Mouse (Mus musculus): Measurements from ENCODE around the gene Cnot6. TPM values are rescaled to one million over a fixed set of nuclear protein-coding genes. Genes with fewer than 3 reads are reported as not detected.
A peak's percentile ranks its signal among the peaks of the same experiment; 100 is the strongest.

Gene Cnot6
- polyA plus RNA-seq, 2 experiments from 2014 or later: 19.6 to 30.0 TPM

DNA sequence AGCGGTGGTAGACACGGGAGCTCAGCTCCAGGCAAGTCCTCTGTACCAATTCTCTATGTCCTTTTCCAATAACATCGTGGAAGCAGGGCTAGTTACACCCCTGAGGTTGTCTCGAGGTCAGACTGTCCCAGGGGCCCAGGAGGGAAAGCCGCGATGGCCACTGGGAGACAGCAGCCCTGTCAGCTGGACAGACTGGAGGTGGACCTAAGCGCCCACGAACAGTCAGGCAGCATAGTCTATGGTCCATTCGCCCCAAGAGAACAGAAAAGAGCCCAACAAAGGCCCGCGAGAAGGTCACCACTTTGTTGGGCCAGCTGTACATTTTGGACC is 59.5 kb downstream of the Cnot6 start:
- ATAC-seq: no peak

DNA sequence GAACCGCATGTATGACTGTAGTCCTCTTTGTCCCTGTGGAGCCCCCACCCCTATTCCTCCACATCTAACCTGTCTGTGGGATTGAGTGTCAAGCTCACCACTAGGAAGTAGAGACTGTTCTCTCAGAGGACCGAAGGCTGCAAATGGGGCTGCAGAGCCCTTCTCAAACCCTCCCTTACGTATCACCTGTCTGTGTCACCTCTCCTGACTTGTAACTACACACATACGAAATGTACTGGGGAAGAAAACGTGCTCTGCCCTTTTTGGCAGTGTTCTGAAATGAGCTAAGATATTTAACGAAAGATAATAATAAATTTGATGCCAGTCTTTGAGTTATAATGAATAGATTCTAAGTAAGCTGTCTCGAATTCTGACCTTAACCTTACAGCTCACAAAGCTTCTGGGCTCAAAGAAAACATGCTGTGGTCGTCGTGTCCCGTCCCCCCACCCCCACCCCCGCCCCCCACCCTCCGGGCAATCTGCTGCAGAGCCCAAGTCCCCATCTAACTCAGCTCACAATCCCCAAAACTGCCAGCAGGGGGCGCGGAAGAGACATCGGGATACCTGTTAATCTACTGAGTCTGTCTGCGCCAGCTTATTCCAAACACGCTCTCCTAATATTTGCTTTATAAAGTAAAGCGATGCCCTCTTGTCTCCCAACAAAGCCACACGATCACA is 60.0 kb downstream of the Cnot6 start:
- peak; percentile 69 for ATAC-seq

DNA sequence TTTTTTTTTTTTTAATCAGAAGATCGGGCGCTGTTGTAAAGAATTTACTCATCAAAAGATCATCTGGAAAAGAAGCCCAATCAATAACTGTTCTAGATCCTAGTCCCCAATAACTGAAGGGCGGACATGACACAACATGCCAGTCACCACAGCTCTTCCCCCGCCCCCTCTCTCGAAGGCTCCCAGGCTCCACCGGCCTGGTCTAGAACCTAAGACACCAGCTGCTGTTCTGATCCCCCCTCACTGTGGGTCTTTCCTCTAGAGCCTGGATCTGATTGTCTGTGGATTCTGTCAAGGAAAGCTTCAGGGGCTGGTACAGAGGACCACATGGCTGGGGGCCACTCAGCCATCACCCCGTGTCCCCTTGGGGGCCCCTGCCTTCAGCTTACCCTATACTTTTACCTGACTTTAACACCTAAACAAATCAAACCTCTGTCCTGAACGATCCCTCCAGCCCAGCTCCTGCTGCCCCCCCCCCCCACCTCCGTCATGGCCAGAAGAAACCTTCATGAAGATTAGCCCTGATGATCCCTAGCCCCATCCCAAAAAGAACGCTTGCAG is 60.7 kb downstream of the Cnot6 start:
- no peak for ATAC-seq

DNA sequence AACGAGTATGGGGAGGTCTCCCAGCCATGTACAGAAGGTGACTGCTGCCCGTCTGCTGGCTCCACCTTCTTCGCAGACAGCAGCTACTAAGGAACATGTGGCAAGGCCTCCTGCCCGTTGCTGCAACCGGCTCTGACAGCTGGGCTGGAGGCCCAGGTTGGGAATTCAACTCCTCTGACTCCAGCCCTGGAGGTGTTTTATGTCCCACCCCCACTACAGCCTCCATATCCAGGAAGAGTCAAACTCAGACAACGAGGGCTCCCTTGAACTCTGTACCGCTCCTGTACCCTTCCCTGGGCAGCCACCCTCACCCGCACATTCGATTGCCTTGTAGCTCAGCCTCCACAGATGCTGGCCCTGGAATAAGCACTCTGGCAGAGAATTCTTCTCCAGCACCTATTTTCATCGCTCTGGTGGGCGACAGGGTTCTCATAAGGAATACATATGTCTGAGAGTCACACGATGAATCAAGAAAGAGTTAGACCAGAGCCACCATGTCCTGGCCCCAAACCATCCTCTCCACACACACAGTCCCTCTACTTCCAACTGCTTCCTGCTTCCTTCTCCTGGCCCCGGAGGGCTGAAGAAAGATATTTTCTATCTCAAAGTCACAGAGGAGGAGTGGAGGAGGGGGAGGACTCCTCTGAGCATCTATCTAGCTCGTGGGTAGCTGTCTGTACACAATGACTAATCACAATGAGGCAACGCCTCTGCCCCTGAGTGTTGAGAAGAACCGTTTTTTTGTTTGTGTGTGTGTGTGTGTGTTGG is 61.3 kb downstream of the Cnot6 start:
- no peak for ATAC-seq

DNA sequence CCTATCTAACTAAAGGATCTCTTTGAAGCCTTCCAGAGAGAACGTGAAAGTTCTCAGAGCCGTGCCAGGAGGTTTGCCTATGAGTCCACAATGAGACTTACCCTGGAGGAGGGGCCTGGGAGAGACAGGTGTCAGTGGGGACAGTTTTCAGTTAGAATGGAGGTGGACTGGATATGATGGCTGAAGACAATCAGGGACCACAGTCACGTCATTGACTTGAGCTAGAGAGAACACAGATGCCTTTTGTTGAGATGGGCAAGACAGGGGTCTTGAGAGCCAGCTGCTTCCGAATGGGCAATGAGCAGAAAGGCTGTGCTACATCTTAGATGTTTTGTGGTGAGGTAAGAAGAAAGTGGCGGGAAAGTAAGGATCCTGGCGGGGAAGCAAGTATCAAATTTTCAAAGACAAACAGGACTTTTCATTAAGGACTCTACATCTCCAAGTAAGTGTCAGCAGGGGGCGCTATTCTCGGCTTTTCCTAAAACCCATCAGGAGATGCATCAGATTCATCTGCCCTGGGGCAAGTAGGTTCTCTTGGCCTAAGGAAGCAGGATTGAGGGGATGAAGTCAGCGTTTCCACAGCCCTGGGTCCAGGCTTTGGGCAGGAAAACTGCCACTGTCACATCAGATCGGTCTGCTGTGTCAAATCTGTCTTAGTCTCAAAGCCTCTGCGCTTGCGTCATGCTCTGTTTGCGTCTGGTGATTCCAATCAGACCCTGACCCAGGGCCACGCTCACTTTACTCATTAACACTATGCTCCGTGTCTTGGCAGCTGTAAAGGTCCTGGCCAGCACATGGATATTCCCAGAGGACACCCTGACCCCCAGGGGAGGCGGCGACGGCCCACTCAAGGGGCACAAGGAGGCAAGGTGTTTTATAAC is 62.2 kb downstream of the Cnot6 start:
- ATAC-seq: no peak

DNA sequence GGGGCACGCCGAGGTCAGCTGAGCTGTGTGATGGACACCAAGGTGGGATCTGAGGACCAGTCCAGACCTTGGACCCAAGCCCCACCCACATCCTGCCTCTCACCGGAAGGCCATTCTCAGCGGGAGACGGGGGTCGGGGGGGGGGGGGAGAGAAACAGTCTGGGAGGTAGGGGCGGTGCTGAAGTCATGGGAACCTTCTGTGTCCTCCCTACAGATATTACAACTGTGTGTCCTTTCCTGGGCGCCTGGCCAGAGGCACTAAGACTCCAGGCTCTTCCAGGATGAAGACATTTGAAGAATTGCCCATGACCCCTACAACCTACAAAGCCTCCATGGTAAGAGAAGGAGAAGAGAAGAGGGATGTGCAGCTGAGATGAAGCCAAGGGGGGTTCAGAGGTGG is 66.8 kb downstream of the Cnot6 start:
- no peak for ATAC-seq

DNA sequence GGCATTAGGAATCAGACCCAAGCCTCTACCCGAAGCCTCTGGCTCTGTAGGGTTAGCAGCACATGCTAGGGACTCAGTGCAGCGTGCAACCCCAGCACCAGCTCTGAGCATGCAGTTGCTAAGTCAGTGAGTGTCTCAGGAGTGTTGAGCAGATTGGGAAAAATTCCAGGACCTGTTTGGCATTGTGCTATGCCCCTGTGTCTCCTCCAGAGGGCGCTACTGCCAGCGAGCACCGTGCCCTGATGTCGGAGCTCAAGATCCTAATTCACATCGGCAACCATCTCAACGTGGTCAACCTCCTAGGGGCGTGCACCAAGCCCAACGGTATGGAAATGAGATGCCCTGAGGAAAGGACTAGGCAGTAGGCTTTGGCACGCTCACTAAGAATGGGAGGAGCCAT is 76.1 kb downstream of the Cnot6 start:
- no peak for ATAC-seq

DNA sequence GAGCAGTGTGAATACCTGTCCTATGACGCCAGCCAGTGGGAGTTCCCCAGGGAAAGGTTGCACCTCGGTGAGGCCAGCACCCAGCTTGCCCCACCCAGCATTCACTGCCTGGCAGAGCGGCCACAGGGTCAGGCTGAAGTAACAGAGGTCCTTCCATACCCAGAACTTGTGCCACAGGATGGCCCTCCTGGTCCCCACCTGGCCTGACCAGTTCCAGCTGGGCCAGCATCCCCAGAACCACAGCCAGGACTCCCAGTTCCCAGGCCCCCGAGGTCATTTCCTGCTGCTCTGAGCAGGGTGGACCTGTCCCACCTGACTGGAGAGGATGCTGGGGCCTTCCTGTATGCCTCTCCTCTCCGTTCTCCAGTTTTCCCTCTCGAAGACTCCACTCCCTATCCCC is 76.9 kb downstream of the Cnot6 start:
- ATAC-seq: no peak

DNA sequence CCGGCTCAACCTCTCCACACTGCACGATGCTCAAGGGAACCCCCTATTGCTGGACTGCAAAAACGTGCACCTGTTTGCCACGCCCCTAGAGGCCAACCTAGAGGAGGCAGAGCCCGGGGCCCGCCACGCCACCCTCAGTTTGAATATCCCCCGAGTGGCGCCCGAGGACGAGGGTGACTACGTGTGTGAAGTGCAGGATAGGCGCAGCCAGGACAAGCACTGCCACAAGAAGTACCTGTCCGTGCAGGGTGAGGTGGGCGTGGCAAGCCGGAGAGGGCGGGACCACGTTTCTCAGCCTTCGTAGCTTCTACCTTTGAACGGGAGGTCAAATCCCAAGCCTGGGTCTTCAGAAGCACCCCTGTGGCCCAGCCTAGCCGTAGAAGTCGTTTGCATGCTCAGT is 78.4 kb downstream of the Cnot6 start:
- no peak for ATAC-seq

DNA sequence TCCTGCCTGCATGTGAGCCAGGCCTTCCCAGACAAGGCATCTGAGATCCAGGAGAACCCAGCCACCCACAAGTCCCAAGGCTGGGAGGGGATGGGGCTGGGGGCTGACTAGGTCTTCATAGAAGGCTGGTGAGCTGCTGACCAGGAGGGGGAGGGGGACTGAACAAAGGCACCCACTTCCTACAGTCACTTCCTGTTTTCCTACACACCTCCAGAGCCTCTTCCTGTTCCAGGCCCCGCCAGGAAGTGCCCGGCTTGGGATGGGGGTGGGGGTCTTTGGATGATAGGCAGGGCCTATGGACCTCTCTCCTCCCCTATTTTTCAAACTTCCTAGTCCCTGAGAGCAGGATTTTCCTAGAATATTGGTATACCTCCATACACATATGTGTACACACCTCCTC is 80.3 kb downstream of the Cnot6 start:
- ATAC-seq: no peak

DNA sequence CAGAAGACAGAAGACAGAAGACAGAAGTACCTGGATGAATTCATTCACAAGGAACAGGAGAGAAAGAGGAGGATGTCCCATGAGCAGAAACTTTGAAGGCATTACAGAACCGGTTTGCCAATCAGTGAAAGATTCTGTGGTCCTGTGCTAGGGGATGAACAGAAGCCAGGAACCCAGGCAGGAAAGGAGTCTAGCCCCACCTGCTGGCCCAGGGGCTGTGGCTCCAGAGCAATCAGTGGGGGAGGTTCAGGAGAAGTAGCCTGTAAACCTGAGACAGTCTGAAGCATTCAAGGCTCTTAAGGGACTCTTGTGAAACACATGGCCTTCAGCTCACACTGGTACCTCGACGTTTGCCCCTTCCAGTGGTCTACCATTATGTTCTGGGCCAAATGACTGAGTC is 81.4 kb downstream of the Cnot6 start:
- no peak for ATAC-seq

DNA sequence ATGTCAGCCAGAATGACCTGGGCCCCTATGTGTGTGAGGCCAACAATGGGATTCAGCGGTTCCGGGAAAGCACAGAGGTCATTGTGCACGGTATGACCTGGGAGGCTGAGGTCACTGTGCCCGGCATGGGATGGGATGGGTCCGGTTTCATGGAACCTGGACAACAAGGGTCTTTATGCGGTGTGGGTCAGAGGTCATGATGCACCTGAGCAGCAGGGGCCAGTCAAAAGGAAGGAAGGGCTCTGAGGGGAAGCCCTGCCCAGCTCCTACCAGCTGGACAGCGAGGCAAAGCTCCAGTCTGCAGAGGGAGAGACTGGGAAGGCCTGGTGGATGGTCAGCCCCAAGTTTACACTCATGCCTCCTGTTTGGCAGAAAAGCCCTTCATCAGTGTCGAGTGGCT is 85.8 kb downstream of the Cnot6 start:
- no peak for ATAC-seq

DNA sequence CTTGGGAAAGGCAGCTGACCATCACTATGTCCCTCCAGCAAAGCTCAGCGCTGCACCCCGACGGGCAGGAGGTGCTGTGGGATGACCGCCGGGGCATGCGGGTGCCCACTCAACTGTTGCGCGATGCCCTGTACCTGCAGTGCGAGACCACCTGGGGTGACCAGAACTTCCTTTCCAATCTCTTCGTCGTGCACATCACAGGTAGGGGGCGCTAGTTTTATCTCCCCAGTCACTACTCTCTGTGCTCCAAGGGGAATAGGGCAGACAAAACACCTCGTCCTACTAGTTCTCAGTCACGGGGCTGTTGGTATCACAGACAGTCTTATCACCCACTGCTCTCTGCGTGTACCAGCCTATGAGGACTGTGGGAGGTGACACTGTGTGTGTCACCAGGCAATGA is 86.7 kb downstream of the Cnot6 start:
- ATAC-seq: no peak

DNA sequence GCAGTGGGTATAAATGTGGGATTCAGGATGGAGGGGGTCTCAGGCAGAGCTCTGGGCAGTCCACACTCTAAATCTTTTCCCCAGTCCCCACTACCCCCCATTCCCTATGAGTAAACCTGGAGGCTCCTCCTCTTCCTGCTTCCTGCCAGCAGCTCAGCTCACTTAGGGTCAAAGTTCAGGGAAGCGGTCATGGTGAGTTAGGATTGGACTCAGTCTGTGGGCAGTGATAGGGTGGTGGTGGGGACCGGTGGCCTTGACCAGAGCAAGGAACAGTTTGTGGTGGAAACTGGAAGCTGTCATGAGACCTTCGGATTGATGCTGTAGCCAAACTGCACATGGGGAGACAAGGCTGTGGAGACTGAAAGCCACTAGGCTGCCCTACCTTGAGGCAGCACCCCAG is 88.4 kb downstream of the Cnot6 start:
- no peak for ATAC-seq

DNA sequence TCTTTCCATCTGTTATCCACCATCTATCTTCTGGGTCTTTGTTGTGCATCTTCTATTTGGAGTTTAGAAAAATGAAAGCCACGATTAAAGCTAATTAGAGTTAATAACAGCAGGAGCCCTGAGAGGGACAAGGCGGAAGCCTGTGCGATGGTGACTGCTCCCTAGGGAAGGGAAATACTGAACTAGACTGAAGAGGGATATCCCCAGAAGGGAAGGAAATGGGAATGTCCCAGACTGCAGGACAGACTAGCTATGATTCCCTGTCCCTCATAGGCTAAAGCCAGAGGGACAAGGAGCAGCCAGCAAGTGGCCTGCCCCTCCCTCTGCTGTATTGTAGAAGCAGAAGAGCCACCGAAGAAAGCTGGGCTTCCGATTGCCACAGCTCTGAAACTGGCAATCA is 90.6 kb downstream of the Cnot6 start:
- ATAC-seq: no peak

Other genes starting within 250 kb of the Cnot6 start
- gene Olfr1386, start 247.7 kb downstream of the Cnot6 start, polyA plus RNA-seq (2017; shearing (Covaris generic)): not detected
- not detected for gene Olfr1385, start 223.7 kb downstream of the Cnot6 start, polyA plus RNA-seq (2017; shearing (Covaris generic))
- gene Olfr1384, start 206.0 kb downstream of the Cnot6 start, polyA plus RNA-seq (2017; shearing (Covaris generic)): not detected
- gene Olfr1383, start 193.1 kb downstream of the Cnot6 start, polyA plus RNA-seq (2017; shearing (Covaris generic)): not detected
- not detected for gene Olfr1382, start 184.5 kb downstream of the Cnot6 start, polyA plus RNA-seq (2017; shearing (Covaris generic))
- under 1 TPM in 1 of 2 experiments, not detected in 1; 0.08 TPM for gene Olfr1381, start 169.3 kb downstream of the Cnot6 start, polyA plus RNA-seq (2017; shearing (Covaris generic))
- gene Olfr1380, start 155.8 kb downstream of the Cnot6 start, polyA plus RNA-seq (2017; shearing (Covaris generic)): not detected
- not detected for gene Flt4, start 103.5 kb downstream of the Cnot6 start, polyA plus RNA-seq (2017; shearing (Covaris generic))
- under 1 TPM in 1 of 2 experiments, not detected in 1; 0.56 TPM for gene Scgb3a1, start 49.1 kb downstream of the Cnot6 start, polyA plus RNA-seq (2017; shearing (Covaris generic))
- gene Gfpt2, start 81.5 kb upstream of the Cnot6 start, polyA plus RNA-seq (2017; shearing (Covaris generic)): 1 to 10 TPM; 1.9 to 3.2 TPM
- 10 to 100 TPM; 16.0 to 18.5 TPM for gene Mapk9, start 134.0 kb upstream of the Cnot6 start, polyA plus RNA-seq (2017; shearing (Covaris generic))
- under 1 TPM; 0.35 to 0.39 TPM for gene Rasgef1c, start 189.1 kb upstream of the Cnot6 start, polyA plus RNA-seq (2017; shearing (Covaris generic))

Measured in CD4-positive, CD25-positive, alpha-beta regulatory T cell, adult 4 months (primary cell).